Mouse (Mus musculus): ENCODE results near the gene Rptor. TPM values are rescaled to one million over a fixed set of nuclear protein-coding genes. Genes with fewer than 3 reads are reported as not detected.

Gene Rptor
- polyA plus RNA-seq, 1 experiment from 2014 or later = 3.9 TPM

- Histone ChIP-seq H3K4me1 (ENCODE audit: control insufficient read depth, low read depth, low read length) (no peaks in the 10 kb centered on the region), H3K9ac (ENCODE audit: low read depth, low read length) (no peak overlapping the region), H3K9me3 (replicated peaks; ENCODE audit: control insufficient read depth, low read length) (no peaks in the 10 kb centered on the region), H3K4me2 (ENCODE audit: low read depth, low read length) (no peak overlapping the region), H3K4me3 (ENCODE audit: low read depth, low read length) (no peak overlapping the region), H3K27me3 (ENCODE audit: control insufficient read depth, insufficient read depth, low read depth, low read length) (no peaks in the 10 kb centered on the region), H3K27ac (ENCODE audit: low read length) (no peak overlapping the region), H3K36me3 (ENCODE audit: control insufficient read depth, insufficient read depth) (no peaks in the 10 kb centered on the region)
- ATAC-seq (ENCODE audit: low read depth) = no peak
- 81% methylated on average over 4 of the region's 4 CpGs for WGBS (ENCODE audit: insufficient replicate concordance)
These were observed 209.4 kb downstream of the Rptor start for GRCm38 (mm10) chr11:119812093-119812492.

- H3K4me3 ChIP-seq (ENCODE audit: low read depth, low read length) = no peak overlapping the region
- peaks cover 2% of the 10 kb centered on the region; the same call in 1 of the 2 replicates for H3K4me1 ChIP-seq (ENCODE audit: control insufficient read depth, low read depth, low read length)
- H3K9me3 ChIP-seq (replicated peaks; ENCODE audit: control insufficient read depth, low read length) = no peaks in the 10 kb centered on the region
- H3K27ac ChIP-seq (ENCODE audit: low read length) = no peak overlapping the region
- no peak overlapping the region for H3K9ac ChIP-seq (ENCODE audit: low read depth, low read length)
- H3K27me3 ChIP-seq (ENCODE audit: control insufficient read depth, insufficient read depth, low read depth, low read length) = no peaks in the 10 kb centered on the region
- 0 out of 2 replicates have a peak, but pooled peaks have one; percentile 21 for ATAC-seq (ENCODE audit: low read depth)
- H3K4me2 ChIP-seq (ENCODE audit: low read depth, low read length) = no peak overlapping the region
- WGBS (ENCODE audit: insufficient replicate concordance) = 64% methylated on average over 7 of the region's 7 CpGs
- H3K36me3 ChIP-seq (ENCODE audit: control insufficient read depth, insufficient read depth) = no peaks in the 10 kb centered on the region
These were observed 211.4 kb downstream of the Rptor start for GRCm38 (mm10) chr11:119814035-119814558.

- H3K36me3 ChIP-seq (ENCODE audit: control insufficient read depth, insufficient read depth) = no peaks in the 10 kb centered on the region
- H3K4me3 ChIP-seq (ENCODE audit: low read depth, low read length) = no peak overlapping the region
- no peaks in the 10 kb centered on the region for H3K27me3 ChIP-seq (ENCODE audit: control insufficient read depth, insufficient read depth, low read depth, low read length)
- 66% methylated on average over 14 of the region's 14 CpGs for WGBS (ENCODE audit: insufficient replicate concordance)
- no peak for ATAC-seq (ENCODE audit: low read depth)
- H3K4me2 ChIP-seq (ENCODE audit: low read depth, low read length) = no peak overlapping the region
- H3K9ac ChIP-seq (ENCODE audit: low read depth, low read length) = no peak overlapping the region
- H3K9me3 ChIP-seq (replicated peaks; ENCODE audit: control insufficient read depth, low read length) = no peaks in the 10 kb centered on the region
- H3K27ac ChIP-seq (ENCODE audit: low read length) = no peak overlapping the region
- peaks cover 2% of the 10 kb centered on the region; the same call in 1 of the 2 replicates for H3K4me1 ChIP-seq (ENCODE audit: control insufficient read depth, low read depth, low read length)
These were observed 214.2 kb downstream of the Rptor start for GRCm38 (mm10) chr11:119816798-119817361.

GRCm38 (mm10) chr11:119817362-119817837 lies 214.7 kb downstream of the Rptor start:
- Histone ChIP-seq H3K27me3 (ENCODE audit: control insufficient read depth, insufficient read depth, low read depth, low read length) (no peaks in the 10 kb centered on the region), H3K9ac (ENCODE audit: low read depth, low read length) (no peak overlapping the region), H3K4me1 (ENCODE audit: control insufficient read depth, low read depth, low read length) (peaks cover 2% of the 10 kb centered on the region; the same call in 1 of the 2 replicates), H3K36me3 (ENCODE audit: control insufficient read depth, insufficient read depth) (no peaks in the 10 kb centered on the region), H3K27ac (ENCODE audit: low read length) (no peak overlapping the region), H3K4me3 (ENCODE audit: low read depth, low read length) (no peak overlapping the region), H3K4me2 (ENCODE audit: low read depth, low read length) (no peak overlapping the region), H3K9me3 (replicated peaks; ENCODE audit: control insufficient read depth, low read length) (no peaks in the 10 kb centered on the region)
- 31% methylated on average over 3 of the region's 3 CpGs for WGBS (ENCODE audit: insufficient replicate concordance)
- no peak for ATAC-seq (ENCODE audit: low read depth)

GRCm38 (mm10) chr11:119817898-119818297 lies 215.2 kb downstream of the Rptor start:
- Histone ChIP-seq H3K9me3 (replicated peaks; ENCODE audit: control insufficient read depth, low read length) (no peaks in the 10 kb centered on the region), H3K27me3 (ENCODE audit: control insufficient read depth, insufficient read depth, low read depth, low read length) (no peaks in the 10 kb centered on the region), H3K4me2 (ENCODE audit: low read depth, low read length) (no peak overlapping the region), H3K4me3 (ENCODE audit: low read depth, low read length) (no peak overlapping the region), H3K27ac (ENCODE audit: low read length) (no peak overlapping the region), H3K36me3 (ENCODE audit: control insufficient read depth, insufficient read depth) (no peaks in the 10 kb centered on the region), H3K9ac (ENCODE audit: low read depth, low read length) (no peak overlapping the region), H3K4me1 (ENCODE audit: control insufficient read depth, low read depth, low read length) (peaks cover 2% of the 10 kb centered on the region; the same call in 1 of the 2 replicates)
- 48% methylated on average over 3 of the region's 3 CpGs for WGBS (ENCODE audit: insufficient replicate concordance)
- no peak for ATAC-seq (ENCODE audit: low read depth)

- H3K4me3 ChIP-seq (ENCODE audit: low read depth, low read length) = no peak overlapping the region
- no peak overlapping the region for H3K4me2 ChIP-seq (ENCODE audit: low read depth, low read length)
- H3K27me3 ChIP-seq (ENCODE audit: control insufficient read depth, insufficient read depth, low read depth, low read length) = no peaks in the 10 kb centered on the region
- no peaks in the 10 kb centered on the region for H3K9me3 ChIP-seq (replicated peaks; ENCODE audit: control insufficient read depth, low read length)
- H3K4me1 ChIP-seq (ENCODE audit: control insufficient read depth, low read depth, low read length) = peaks cover 2% of the 10 kb centered on the region; the same call in 1 of the 2 replicates
- no peak overlapping the region for H3K27ac ChIP-seq (ENCODE audit: low read length)
- H3K9ac ChIP-seq (ENCODE audit: low read depth, low read length) = no peak overlapping the region
- no peaks in the 10 kb centered on the region for H3K36me3 ChIP-seq (ENCODE audit: control insufficient read depth, insufficient read depth)
- WGBS (ENCODE audit: insufficient replicate concordance) = 74% methylated on average over 9 of the region's 9 CpGs
- no peak for ATAC-seq (ENCODE audit: low read depth)
These were observed 218.8 kb downstream of the Rptor start for GRCm38 (mm10) chr11:119821514-119821913.

GRCm38 (mm10) chr11:119824072-119824649 lies 221.5 kb downstream of the Rptor start:
- WGBS (ENCODE audit: insufficient replicate concordance) = 76% methylated on average over 6 of the region's 6 CpGs
- no peaks in the 10 kb centered on the region for H3K36me3 ChIP-seq (ENCODE audit: control insufficient read depth, insufficient read depth)

GRCm38 (mm10) chr11:119825783-119826182 lies 223.1 kb downstream of the Rptor start:
- H3K4me3 ChIP-seq (ENCODE audit: low read depth, low read length) = no peak overlapping the region
- no peak for ATAC-seq (ENCODE audit: low read depth)
- no peak overlapping the region for H3K27ac ChIP-seq (ENCODE audit: low read length)
- H3K4me1 ChIP-seq (ENCODE audit: control insufficient read depth, low read depth, low read length) = peaks cover 3% of the 10 kb centered on the region; the same call in 1 of the 2 replicates
- H3K9me3 ChIP-seq (replicated peaks; ENCODE audit: control insufficient read depth, low read length) = no peaks in the 10 kb centered on the region
- no peak overlapping the region for H3K9ac ChIP-seq (ENCODE audit: low read depth, low read length)
- H3K4me2 ChIP-seq (ENCODE audit: low read depth, low read length) = no peak overlapping the region
- H3K36me3 ChIP-seq (ENCODE audit: control insufficient read depth, insufficient read depth) = no peaks in the 10 kb centered on the region
- no peaks in the 10 kb centered on the region for H3K27me3 ChIP-seq (ENCODE audit: control insufficient read depth, insufficient read depth, low read depth, low read length)
- WGBS (ENCODE audit: insufficient replicate concordance) = 83% methylated on average over 6 of the region's 6 CpGs

More at GRCm38 (mm10) chr11:119824072-119824649, 221.5 kb downstream of the Rptor start:
- ATAC-seq (ENCODE audit: low read depth) = no peak
- Histone ChIP-seq H3K4me2 (ENCODE audit: low read depth, low read length) (no peak overlapping the region), H3K27ac (ENCODE audit: low read length) (no peak overlapping the region), H3K9me3 (replicated peaks; ENCODE audit: control insufficient read depth, low read length) (no peaks in the 10 kb centered on the region), H3K4me1 (ENCODE audit: control insufficient read depth, low read depth, low read length) (peaks cover under 1% of the 10 kb centered on the region; the same call in 1 of the 2 replicates), H3K9ac (ENCODE audit: low read depth, low read length) (no peak overlapping the region), H3K4me3 (ENCODE audit: low read depth, low read length) (no peak overlapping the region), H3K27me3 (ENCODE audit: control insufficient read depth, insufficient read depth, low read depth, low read length) (no peaks in the 10 kb centered on the region)

GRCm38 (mm10) chr11:119826239-119826638 lies 223.5 kb downstream of the Rptor start:
- H3K4me1 ChIP-seq (ENCODE audit: control insufficient read depth, low read depth, low read length) = peaks cover 3% of the 10 kb centered on the region; the same call in 1 of the 2 replicates
- 61% methylated on average over 4 of the region's 4 CpGs for WGBS (ENCODE audit: insufficient replicate concordance)
- H3K9me3 ChIP-seq (replicated peaks; ENCODE audit: control insufficient read depth, low read length) = no peaks in the 10 kb centered on the region
- no peak for ATAC-seq (ENCODE audit: low read depth)
- H3K4me3 ChIP-seq (ENCODE audit: low read depth, low read length) = no peak overlapping the region
- no peak overlapping the region for H3K9ac ChIP-seq (ENCODE audit: low read depth, low read length)
- no peaks in the 10 kb centered on the region for H3K36me3 ChIP-seq (ENCODE audit: control insufficient read depth, insufficient read depth)
- no peaks in the 10 kb centered on the region for H3K27me3 ChIP-seq (ENCODE audit: control insufficient read depth, insufficient read depth, low read depth, low read length)
- H3K4me2 ChIP-seq (ENCODE audit: low read depth, low read length) = no peak overlapping the region
- H3K27ac ChIP-seq (ENCODE audit: low read length) = no peak overlapping the region

Measured in liver, embryonic 16.5 days (tissue).